Mouse (Mus musculus) intestine, embryonic 16.5 days (tissue): Measurements from ENCODE around the gene Abraxas2. TPM values are rescaled to one million over a fixed set of nuclear protein-coding genes. Genes with fewer than 3 reads are reported as not detected.
A peak's percentile ranks its signal among the peaks of the same experiment; 100 is the strongest.

ENCODE experiments used
- ATAC-seq: fragments of 200-750 bp; cut with Nextera tagmentation; 2 replicates; pipeline ENCODE4 v1.8.0; 2017; ENCODE audit warnings: moderate TSS enrichment, moderate library complexity
- H3K27ac ChIP-seq: fragments of 300-500 bp; sonication (generic); 2 replicates; pipeline ENCODE4 v1.5.1; 2014; ENCODE audit warnings: mild to moderate bottlenecking, low read length
- H3K27me3 ChIP-seq: fragments of 300-500 bp; sonication (generic); replicated peaks from 2 replicates; pipeline ENCODE4 v1.6.1; 2014; ENCODE audit warnings: low read length, control low read depth, mixed read lengths; ENCODE audit not compliant: control insufficient read depth, insufficient read depth
- H3K36me3 ChIP-seq: fragments of 300-500 bp; sonication (generic); 2 replicates; pipeline ENCODE4 v1.6.1; 2014; ENCODE audit warnings: low read length, control low read depth; ENCODE audit not compliant: control insufficient read depth, insufficient read depth
- H3K4me1 ChIP-seq: fragments of 300-500 bp; sonication (generic); 2 replicates; pipeline ENCODE4 v1.6.1; 2014; ENCODE audit warnings: low read length, control low read depth, mixed read lengths; ENCODE audit not compliant: control insufficient read depth, insufficient read depth
- H3K4me2 ChIP-seq: fragments of 300-500 bp; sonication (generic); 2 replicates; pipeline ENCODE4 v1.6.1; 2014; ENCODE audit warnings: low read depth, low read length, control low read depth
- H3K4me3 ChIP-seq: fragments of 300-500 bp; sonication (generic); 2 replicates; pipeline ENCODE4 v1.5.1; 2014; ENCODE audit warnings: mild to moderate bottlenecking, low read length
- H3K9ac ChIP-seq: fragments of 300-500 bp; sonication (generic); 2 replicates; pipeline ENCODE4 v1.6.1; 2014; ENCODE audit warnings: low read depth, low read length
- H3K9me3 ChIP-seq: fragments of 300-500 bp; sonication (generic); 2 replicates; pipeline ENCODE4 v1.6.1; 2016; ENCODE audit warnings: low read length, control low read depth; ENCODE audit not compliant: control insufficient read depth
- WGBS: fragments of 180-500 bp; shearing (Covaris S2); extraction: QIAGEN DNeasy Blood & Tissue Kit; methylation state at CpG from one replicate; pipeline ENCODE4 v1.1.7; 2014; 5-methylcytosine and 5-hydroxymethylcytosine counted together
- polyA plus RNA-seq: library from polyadenylated mRNA; unstranded; fragments of >200 nt; fragmentation: Nextera tagmentation; extraction: Ambion mirVana; gene quantifications from 2 replicates; pipeline ENCODE4 v1.2.1, GENCODE M21; 2015

Gene Abraxas2
- polyA plus RNA-seq, 1 experiment from 2014 or later: 32.4 TPM

DNA sequence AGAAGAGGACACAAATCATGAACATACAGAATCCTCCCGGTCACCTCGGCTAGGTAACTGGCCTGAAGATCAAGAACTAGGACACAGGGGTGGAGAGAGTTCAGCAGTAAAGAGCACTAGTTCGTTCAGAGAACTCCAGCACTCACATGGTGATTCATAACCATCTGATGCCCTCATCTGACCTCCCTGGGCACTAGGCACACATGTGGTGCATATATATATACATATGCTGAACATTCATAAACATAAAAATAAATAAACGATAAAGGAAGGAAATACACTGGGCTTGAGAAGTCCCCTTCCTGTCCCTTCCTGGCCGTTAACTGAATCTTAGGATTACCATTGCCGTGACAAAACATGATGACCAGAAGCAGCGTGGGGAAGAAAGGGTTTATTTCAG, 33.8 kb downstream of the Abraxas2 start:
- no peak overlapping the region for H3K4me2 ChIP-seq
- WGBS: 67% methylated on average over 7 of the region's 7 CpGs
- no peak overlapping the region for H3K27ac ChIP-seq
- H3K27me3 ChIP-seq: no peaks in the 10 kb centered on the region
- no peak overlapping the region for H3K9ac ChIP-seq
- H3K36me3 ChIP-seq: no peaks in the 10 kb centered on the region
- H3K4me3 ChIP-seq: no peak overlapping the region
- no peaks in the 10 kb centered on the region for H3K9me3 ChIP-seq
- no peaks in the 10 kb centered on the region for H3K4me1 ChIP-seq
- ATAC-seq: no peak

DNA sequence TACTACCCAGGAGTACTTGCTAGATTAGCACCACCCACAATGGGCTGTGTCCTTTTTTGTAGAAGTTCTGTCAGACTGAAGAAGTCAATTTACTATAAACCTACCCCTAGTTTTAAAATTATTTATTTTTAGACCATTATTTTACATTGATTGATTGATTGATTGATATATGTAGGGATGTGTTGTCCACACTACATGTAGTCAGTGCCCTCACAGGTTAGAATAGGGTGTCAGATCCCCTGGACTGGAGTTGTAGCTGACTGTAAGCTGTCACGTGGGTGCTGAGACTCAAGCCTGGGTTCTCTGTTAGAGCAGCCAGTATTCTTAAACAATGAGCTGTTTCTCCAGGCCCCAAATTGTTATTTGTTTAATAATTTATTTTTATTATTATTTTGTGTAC, 34.3 kb downstream of the Abraxas2 start:
- no peaks in the 10 kb centered on the region for H3K4me1 ChIP-seq
- no peak for ATAC-seq
- 93% methylated on average over 1 of the region's 1 CpGs for WGBS

DNA sequence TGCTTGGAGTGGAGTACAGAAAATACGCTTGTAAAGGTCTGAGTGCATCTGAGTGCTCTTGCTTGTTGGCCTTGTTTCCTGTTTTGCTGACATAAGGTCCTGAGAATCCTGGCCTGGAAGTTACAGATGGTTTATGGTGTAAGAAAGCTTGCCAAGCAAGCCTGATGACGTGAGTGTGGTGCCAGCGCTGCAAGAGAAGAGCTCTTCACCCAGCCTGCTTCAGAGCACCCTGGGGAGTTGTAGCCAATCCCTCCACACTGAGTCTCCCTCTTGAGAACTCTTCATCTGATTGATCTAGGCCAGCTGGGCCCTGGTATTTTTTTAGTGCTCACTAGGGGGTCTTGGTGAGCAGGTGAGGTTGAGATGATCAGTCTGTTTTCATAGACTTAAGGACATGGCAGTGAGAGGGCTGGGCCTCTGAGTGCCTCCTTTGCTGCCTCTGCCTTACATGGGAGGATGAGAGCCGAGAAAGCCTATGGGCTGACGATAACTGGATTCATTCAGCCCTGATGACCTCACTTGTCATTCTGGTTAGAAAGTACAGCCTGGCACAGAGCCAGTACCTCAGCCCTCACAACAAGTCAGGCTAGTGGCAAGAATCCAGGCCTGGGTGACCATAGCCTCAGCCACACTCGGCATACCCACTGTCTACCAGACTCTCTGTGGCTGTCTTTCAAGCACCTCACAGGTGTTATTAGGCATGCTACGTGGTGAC, 36.0 kb downstream of the Abraxas2 start:
- Histone ChIP-seq H3K4me3 (no peak overlapping the region), H3K4me2 (no peak overlapping the region), H3K4me1 (no peaks in the 10 kb centered on the region), H3K36me3 (no peaks in the 10 kb centered on the region), H3K27me3 (no peaks in the 10 kb centered on the region), H3K9ac (no peak overlapping the region), H3K9me3 (no peaks in the 10 kb centered on the region), H3K27ac (no peak overlapping the region)
- 63% methylated on average over 7 of the region's 7 CpGs for WGBS
- ATAC-seq: no peak

More for the DNA sequence above, 34.3 kb downstream of the Abraxas2 start:
- Histone ChIP-seq H3K4me3 (no peak overlapping the region), H3K9me3 (no peaks in the 10 kb centered on the region), H3K36me3 (no peaks in the 10 kb centered on the region), H3K27me3 (no peaks in the 10 kb centered on the region), H3K9ac (no peak overlapping the region), H3K4me2 (no peak overlapping the region), H3K27ac (no peak overlapping the region)

DNA sequence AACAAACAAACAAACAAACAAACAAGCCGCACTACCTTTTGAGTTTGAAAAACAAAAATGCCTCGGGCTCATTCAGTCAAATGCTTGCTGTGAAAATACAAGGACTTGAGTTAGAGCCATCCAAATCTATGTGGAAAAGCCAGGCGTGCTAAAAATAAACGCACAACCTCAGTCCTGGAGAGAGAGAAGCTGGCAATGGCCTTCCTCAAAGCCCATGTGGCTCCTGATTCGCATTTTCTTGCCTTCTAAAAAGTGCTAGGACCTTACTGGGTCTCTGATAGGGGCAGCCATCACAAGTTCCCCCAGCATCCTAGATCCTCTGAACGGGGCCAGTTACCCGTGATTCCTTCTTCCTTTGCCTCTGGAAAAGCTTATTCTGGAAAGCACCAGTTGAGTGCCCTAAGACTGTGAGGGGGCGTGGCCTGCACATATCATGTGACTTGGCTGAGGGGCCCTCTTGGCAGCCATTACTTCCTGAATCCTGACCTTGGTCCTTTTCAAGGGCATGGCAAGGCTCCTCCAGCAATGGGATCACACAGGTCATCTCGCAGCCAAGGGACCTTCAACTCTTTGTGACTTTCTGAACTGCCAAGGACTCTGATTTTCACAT, 37.3 kb downstream of the Abraxas2 start:
- ATAC-seq: no peak
- H3K9me3 ChIP-seq: no peaks in the 10 kb centered on the region
- WGBS: 86% methylated on average over 9 of the region's 9 CpGs

DNA sequence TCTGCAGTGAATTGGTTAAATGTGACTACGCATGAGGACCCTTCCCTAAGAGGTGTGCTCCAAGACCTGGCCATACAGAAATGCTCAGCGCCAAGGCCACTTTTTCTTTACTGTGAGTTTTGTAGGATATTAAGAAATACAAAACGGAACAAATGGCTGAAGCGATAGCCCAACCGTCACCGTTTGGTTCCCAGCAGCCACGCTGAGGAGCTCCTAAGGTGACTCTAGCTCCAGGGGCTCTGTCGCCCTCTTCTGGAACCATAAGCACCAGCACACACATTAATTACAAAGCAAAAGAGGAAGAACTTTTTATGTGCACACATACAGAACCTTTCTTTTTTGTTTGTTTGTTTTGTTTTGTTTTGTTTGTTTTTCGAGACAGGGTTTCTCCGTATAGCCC, 38.2 kb downstream of the Abraxas2 start:
- Histone ChIP-seq H3K27me3 (no peaks in the 10 kb centered on the region), H3K9me3 (no peaks in the 10 kb centered on the region), H3K27ac (no peak overlapping the region), H3K9ac (no peak overlapping the region), H3K4me2 (no peak overlapping the region), H3K4me3 (no peak overlapping the region), H3K4me1 (peaks cover 5% of the 10 kb centered on the region; the same call in 1 of the 2 replicates), H3K36me3 (no peaks in the 10 kb centered on the region)
- no peak for ATAC-seq
- WGBS: 84% methylated on average over 10 of the region's 10 CpGs

More for the DNA sequence above, 37.3 kb downstream of the Abraxas2 start:
- H3K4me1 ChIP-seq: peaks cover 5% of the 10 kb centered on the region; the same call in 1 of the 2 replicates
- no peak overlapping the region for H3K4me3 ChIP-seq
- no peaks in the 10 kb centered on the region for H3K36me3 ChIP-seq
- no peak overlapping the region for H3K27ac ChIP-seq
- no peaks in the 10 kb centered on the region for H3K27me3 ChIP-seq
- no peak overlapping the region for H3K4me2 ChIP-seq
- no peak overlapping the region for H3K9ac ChIP-seq

DNA sequence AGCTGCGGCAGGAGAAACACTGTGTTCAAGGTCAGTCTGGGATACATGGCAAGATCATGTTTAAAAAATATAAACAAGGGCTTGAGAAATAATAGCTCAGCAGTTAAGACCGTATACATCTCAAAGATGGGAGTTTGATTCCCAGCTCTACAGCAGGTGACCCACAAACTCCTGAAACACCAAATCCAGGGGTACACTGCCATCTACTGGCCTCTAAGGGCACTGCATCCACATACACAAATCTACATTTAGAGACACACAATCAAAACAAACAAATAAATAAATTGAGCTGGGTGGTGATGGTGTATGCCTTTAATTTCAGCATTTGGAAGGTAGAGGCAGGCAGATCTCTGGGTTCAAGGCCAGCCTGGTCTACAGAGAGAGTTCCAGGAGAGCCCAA, 39.2 kb downstream of the Abraxas2 start:
- Histone ChIP-seq H3K4me3 (no peak overlapping the region), H3K27me3 (no peaks in the 10 kb centered on the region), H3K27ac (no peak overlapping the region), H3K9ac (no peak overlapping the region), H3K36me3 (no peaks in the 10 kb centered on the region), H3K4me2 (no peak overlapping the region), H3K9me3 (no peaks in the 10 kb centered on the region), H3K4me1 (peaks cover 5% of the 10 kb centered on the region; the same call in 1 of the 2 replicates)
- 93% methylated on average over 2 of the region's 2 CpGs for WGBS
- ATAC-seq: no peak

DNA sequence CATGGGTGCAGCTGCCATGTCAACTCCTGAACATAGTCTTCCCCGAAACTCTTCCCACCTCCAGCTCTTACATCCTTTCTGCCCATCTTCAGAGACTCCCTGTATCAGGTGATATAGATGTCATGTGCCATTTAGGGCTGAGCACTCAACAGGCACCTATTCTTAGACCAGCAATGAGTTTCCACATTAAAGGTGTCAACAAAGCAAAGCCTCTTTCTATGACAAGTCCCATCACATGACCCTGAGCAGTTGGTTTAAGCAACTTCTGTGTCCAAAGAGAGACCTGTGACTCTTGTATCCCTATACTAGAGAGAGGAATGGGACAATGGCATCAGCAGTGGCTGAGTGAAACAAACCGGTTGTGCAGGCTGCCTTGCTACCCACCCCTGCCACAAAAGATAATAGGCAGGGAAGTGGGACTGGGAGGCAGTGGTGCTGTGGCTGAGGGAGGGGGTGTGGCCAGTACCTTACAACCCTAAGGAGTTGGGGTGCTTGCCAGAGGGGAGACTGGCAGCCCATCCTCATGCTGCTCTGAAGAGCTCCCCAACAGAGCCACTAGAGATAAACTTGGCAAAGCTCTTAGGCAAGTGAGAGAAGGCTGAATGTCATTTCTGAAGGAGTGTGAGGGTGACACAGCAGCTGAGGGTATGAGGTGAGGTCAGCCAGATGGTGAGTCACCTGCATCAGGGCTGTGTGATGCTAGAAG, 42.0 kb downstream of the Abraxas2 start:
- H3K27ac ChIP-seq: no peak overlapping the region
- no peak overlapping the region for H3K4me3 ChIP-seq
- peaks cover 5% of the 10 kb centered on the region; the same call in 1 of the 2 replicates for H3K4me1 ChIP-seq
- H3K27me3 ChIP-seq: no peaks in the 10 kb centered on the region
- no peak overlapping the region for H3K9ac ChIP-seq
- H3K36me3 ChIP-seq: no peaks in the 10 kb centered on the region
- no peak overlapping the region for H3K4me2 ChIP-seq
- no peaks in the 10 kb centered on the region for H3K9me3 ChIP-seq
- ATAC-seq: 0 out of 2 replicates have a peak, but pooled peaks have one; percentile 52
- WGBS: 56% methylated on average over 2 of the region's 2 CpGs

DNA sequence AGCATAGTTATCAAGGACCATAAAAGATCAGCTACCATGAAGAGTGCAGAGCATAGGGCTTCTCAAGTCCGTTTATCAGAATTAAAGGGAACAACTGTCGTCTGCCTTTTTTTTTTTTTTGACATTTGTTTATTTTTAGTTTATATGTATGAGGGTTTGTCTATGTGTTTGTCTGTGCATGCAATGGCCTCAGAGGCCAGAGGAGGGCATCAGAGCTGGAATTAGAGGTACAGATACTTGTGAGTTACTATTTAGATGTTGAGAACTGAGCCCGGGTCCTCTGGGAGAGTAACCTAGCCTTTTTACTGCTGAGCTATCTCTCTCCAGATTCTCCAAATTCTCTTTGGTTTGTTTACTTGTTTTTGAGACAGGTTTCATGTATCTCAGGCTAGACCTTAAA, 44.8 kb downstream of the Abraxas2 start:
- Histone ChIP-seq H3K27me3 (no peaks in the 10 kb centered on the region), H3K4me2 (no peak overlapping the region), H3K4me1 (peaks cover 5% of the 10 kb centered on the region; the same call in 1 of the 2 replicates), H3K9me3 (peaks cover 3% of the 10 kb centered on the region; the same call in 1 of the 2 replicates), H3K9ac (no peak overlapping the region), H3K36me3 (no peaks in the 10 kb centered on the region), H3K27ac (no peak overlapping the region), H3K4me3 (no peak overlapping the region)
- WGBS: 66% methylated on average over 3 of the region's 3 CpGs
- ATAC-seq: no peak

DNA sequence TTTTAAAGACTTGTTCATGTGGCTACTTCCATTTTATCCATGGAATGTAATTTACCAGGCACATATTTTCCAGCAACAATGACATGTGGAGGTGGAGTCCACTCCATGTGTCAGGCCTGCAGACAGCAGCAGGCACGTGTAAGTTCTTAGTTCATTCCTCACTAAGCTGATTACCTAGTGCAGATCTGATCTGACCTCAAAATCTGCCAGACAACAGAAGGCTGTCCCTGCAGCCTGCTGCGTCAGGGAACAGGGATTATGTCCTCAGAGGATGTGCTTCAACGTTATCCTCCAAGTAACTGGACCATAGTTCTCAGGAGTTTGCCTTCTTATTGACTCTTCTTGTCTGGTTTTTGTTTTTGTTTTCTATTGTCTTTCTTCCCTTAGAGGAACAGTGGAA, 62.9 kb downstream of the Abraxas2 start:
- H3K27me3 ChIP-seq: no peaks in the 10 kb centered on the region
- no peak overlapping the region for H3K27ac ChIP-seq
- no peak overlapping the region for H3K4me2 ChIP-seq
- ATAC-seq: no peak
- no peak overlapping the region for H3K9ac ChIP-seq
- H3K9me3 ChIP-seq: no peaks in the 10 kb centered on the region
- H3K4me1 ChIP-seq: no peaks in the 10 kb centered on the region
- no peaks in the 10 kb centered on the region for H3K36me3 ChIP-seq
- 48% methylated on average over 3 of the region's 3 CpGs for WGBS
- no peak overlapping the region for H3K4me3 ChIP-seq
